8 mouse cellular contexts compared by ENCODE assay signal in genomic region chr7:45053931-45054510, GRCm38 (mm10). TPM values are rescaled to one million over a fixed set of nuclear protein-coding genes. Genes with fewer than 3 reads are reported as not detected.
A peak's percentile ranks its signal among the peaks of the same experiment; 100 is the strongest.
DNase-seq lines count a peak whose midpoint lies in the region; ATAC-seq and TF ChIP-seq lines count a peak whose summit lies in the region.

No protein-coding gene starts in this region.

- H3K9me3 ChIP-seq in heart, embryonic 10.5 days: no peaks in the 10 kb centered on the region
- H3K9me3 ChIP-seq in kidney, embryonic 16.5 days (ENCODE audit: low read length): no peaks in the 10 kb centered on the region

- peaks cover 24% of the 10 kb centered on the region for H3K36me3 ChIP-seq in heart, embryonic 10.5 days
- H3K36me3 ChIP-seq in kidney, embryonic 16.5 days (ENCODE audit: insufficient read depth, low read length): peaks cover 16% of the 10 kb centered on the region
- H3K36me3 ChIP-seq in liver, adult 2 months (ENCODE audit: control insufficient read depth, insufficient read depth, low read length): no peaks in the 10 kb centered on the region
- no peaks in the 10 kb centered on the region for H3K36me3 ChIP-seq in myocyte (ENCODE audit: control insufficient read depth, insufficient read depth)
- H3K36me3 ChIP-seq in splenic B cell, adult 2 months (ENCODE audit: control insufficient read depth, insufficient read depth, low read length, poor library complexity, severe bottlenecking): peaks cover 6% of the 10 kb centered on the region

- H3K4me2 ChIP-seq in kidney, embryonic 16.5 days (replicated peaks; ENCODE audit: low read depth, low read length): peak overlapping the region; percentile 98
- peak overlapping the region; percentile 96 for H3K4me2 ChIP-seq in myocyte (ENCODE audit: low read depth)

- peaks cover 6% of the 10 kb centered on the region; the same call in 1 of the 2 replicates for H3K79me2 ChIP-seq in liver, adult 2 months (ENCODE audit: control insufficient read depth, insufficient read depth, low read length)
- peaks cover 13% of the 10 kb centered on the region for H3K79me2 ChIP-seq in myocyte (ENCODE audit: control insufficient read depth, insufficient read depth)

- WGBS in heart, embryonic 10.5 days: under 1% methylated on average over 33 of the region's 33 CpGs
- WGBS in kidney, embryonic 16.5 days: 0% methylated on average over 32 of the region's 33 CpGs
- WGBS in liver, adult 2 months: 1% methylated on average over 33 of the region's 33 CpGs

- peaks cover 4% of the 10 kb centered on the region for H3K4me1 ChIP-seq in bone marrow macrophage, adult 2 months (ENCODE audit: control insufficient read depth, insufficient read depth, low read length)
- no peaks in the 10 kb centered on the region for H3K4me1 ChIP-seq in embryonic fibroblast, embryonic 13.5 days (ENCODE audit: control insufficient read depth, insufficient read depth, low read length)
- H3K4me1 ChIP-seq in heart, embryonic 10.5 days: peaks cover 50% of the 10 kb centered on the region
- H3K4me1 ChIP-seq in kidney, embryonic 16.5 days (ENCODE audit: insufficient read depth, low read length): peaks cover 18% of the 10 kb centered on the region
- peaks cover 10% of the 10 kb centered on the region for H3K4me1 ChIP-seq in liver, adult 2 months (ENCODE audit: control insufficient read depth, insufficient read depth, low read length)

- H3ac ChIP-seq in myocyte (ENCODE audit: control insufficient read depth, insufficient read length): peak overlapping the region; percentile 42

- ATAC-seq in kidney, embryonic 16.5 days (ENCODE audit: low FRiP score, low TSS enrichment): peak; percentile 97

- H3K9ac ChIP-seq in kidney, embryonic 16.5 days (replicated peaks; ENCODE audit: low read length): peak overlapping the region; percentile 95
- H3K9ac ChIP-seq in liver, adult 2 months (ENCODE audit: low read depth, low read length): peak overlapping the region; percentile 78

- DNase-seq in A20 (ENCODE audit: low read depth, low spot score): peak; percentile 99
- peak; percentile 100 for DNase-seq in heart, embryonic 10.5 days (ENCODE audit: low spot score)
- DNase-seq in liver, adult 2 months (ENCODE audit: extremely low read depth, low read depth, low spot score): peak; percentile 99
- DNase-seq in splenic B cell, adult 2 months (ENCODE audit: low read depth, low spot score): peak; percentile 97

- no peaks in the 10 kb centered on the region for H3K27me3 ChIP-seq in heart, embryonic 10.5 days (ENCODE audit: insufficient read depth, poor library complexity, severe bottlenecking)
- H3K27me3 ChIP-seq in kidney, embryonic 16.5 days (ENCODE audit: insufficient read depth, low read length): no peaks in the 10 kb centered on the region
- no peaks in the 10 kb centered on the region for H3K27me3 ChIP-seq in liver, adult 2 months (ENCODE audit: control insufficient read depth, insufficient read depth, low read length)
- H3K27me3 ChIP-seq in myocyte (ENCODE audit: control insufficient read depth, insufficient read depth, insufficient read length): no peaks in the 10 kb centered on the region
- H3K27me3 ChIP-seq in splenic B cell, adult 2 months (ENCODE audit: control insufficient read depth, insufficient read depth, low read length, poor library complexity, severe bottlenecking): no peaks in the 10 kb centered on the region

- H3K4me3 ChIP-seq in bone marrow macrophage, adult 2 months (ENCODE audit: insufficient read depth, low read length): peak overlapping the region; percentile 68
- H3K4me3 ChIP-seq in embryonic fibroblast, embryonic 13.5 days (ENCODE audit: insufficient read depth, low read length): peak overlapping the region; percentile 54
- peak overlapping the region; percentile 78 for H3K4me3 ChIP-seq in heart, embryonic 10.5 days
- H3K4me3 ChIP-seq in kidney, embryonic 16.5 days (ENCODE audit: low read length): peak overlapping the region; percentile 86
- H3K4me3 ChIP-seq in liver, adult 2 months (ENCODE audit: insufficient read depth, low read depth, low read length): peak overlapping the region; percentile 68
- peak overlapping the region; percentile 58 for H3K4me3 ChIP-seq in myocyte

- no peak for TF ChIP-seq CTCF in bone marrow macrophage, adult 2 months (IDR thresholded peaks at IDR 0.05; ENCODE audit: low read depth, low read length)
- no peak for TF ChIP-seq CTCF in embryonic fibroblast, embryonic 13.5 days (IDR thresholded peaks at IDR 0.05; ENCODE audit: borderline replicate concordance, insufficient read depth, low read length)
- no peak for TF ChIP-seq CTCF in liver, adult 2 months (IDR thresholded peaks at IDR 0.05; ENCODE audit: low read depth, low read length)

- peak overlapping the region; percentile 95 for H3K27ac ChIP-seq in bone marrow macrophage, adult 2 months (ENCODE audit: insufficient read depth, low read depth, low read length)
- H3K27ac ChIP-seq in embryonic fibroblast, embryonic 13.5 days (ENCODE audit: insufficient read depth, low read length): peak overlapping the region; percentile 93
- peak overlapping the region; percentile 99 for H3K27ac ChIP-seq in heart, embryonic 10.5 days
- H3K27ac ChIP-seq in kidney, embryonic 16.5 days (ENCODE audit: low read length): peak overlapping the region; percentile 100
- H3K27ac ChIP-seq in liver, adult 2 months (replicated peaks; ENCODE audit: insufficient read depth, low read depth, low read length): peak overlapping the region; percentile 84

- TF ChIP-seq POLR2A in bone marrow macrophage, adult 2 months (IDR thresholded peaks at IDR 0.05; ENCODE audit: borderline replicate concordance, low read depth, low read length): 0 out of 2 replicates have a peak, but pooled peaks have one; percentile 64
- TF ChIP-seq POLR2A in embryonic fibroblast, embryonic 13.5 days (IDR thresholded peaks at IDR 0.05; ENCODE audit: low read depth, low read length): peak; percentile 95
- peak; percentile 93 for TF ChIP-seq POLR2A in liver, adult 2 months (IDR thresholded peaks at IDR 0.05; ENCODE audit: extremely low read depth, insufficient read depth, low read length)
- TF ChIP-seq POLR2A in myocyte (IDR thresholded peaks at IDR 0.05; ENCODE audit: insufficient read length, low read depth): peak; percentile 82

TF ChIP-seq in myocyte, 11 proteins besides CTCF, POLR2A, EP300 and RAD21 (continues in another document):
- TF ChIP-seq POLR2AphosphoS2 (IDR thresholded peaks at IDR 0.05; ENCODE audit: insufficient read length, low read depth): peak; percentile 89
- no peak for TF ChIP-seq CEBPB (IDR thresholded peaks at IDR 0.05; ENCODE audit: insufficient read depth, poor library complexity, severe bottlenecking)
- TF ChIP-seq MYOG (IDR thresholded peaks at IDR 0.05; ENCODE audit: control insufficient read depth in 1 of 3, insufficient read depth in 1 of 3, insufficient read length in 2 of 3, low read depth in 2 of 3): no peak

RNA-seq across cellular contexts. Expression of gene Prr12, which starts 1.3 kb away (rescaled TPM):
- polyA plus RNA-seq in bone marrow macrophage, adult 2 months (2012; ENCODE audit: insufficient read depth, insufficient read length, missing spikeins): 19.3 and 22.5 TPM in 2 replicates
- polyA plus RNA-seq in embryonic fibroblast, embryonic 13.5 days (2011; ENCODE audit: insufficient read length, low read depth, missing spikeins): 15.4 and 16.9 TPM in 2 replicates
- 8.8 and 13.3 TPM in 2 replicates for polyA plus RNA-seq in heart, embryonic 10.5 days (2016; fragmentation: Nextera tagmentation; extraction: Ambion mirVana)
- 12.9 and 13.8 TPM in 2 replicates for polyA plus RNA-seq in kidney, embryonic 16.5 days (2015; fragmentation: Nextera tagmentation; extraction: Ambion mirVana)
- 1.2 and 1.7 TPM in 2 replicates for total RNA-seq in liver, adult 2 months (2014; rRNA removed)
- 2.7 and 3.7 TPM in 2 replicates for polyA plus RNA-seq in liver, adult 2 months (2012; rRNA removed)
- 10.2 TPM for polyA plus RNA-seq in myocyte (2012; fragmentation: generic; extraction: Trizol)

RNA-seq across cellular contexts. Expression of gene Nosip, which starts 8.2 kb away (rescaled TPM):
- 68.2 and 68.9 TPM in 2 replicates for polyA plus RNA-seq in bone marrow macrophage, adult 2 months (2012; ENCODE audit: insufficient read depth, insufficient read length, missing spikeins)
- polyA plus RNA-seq in embryonic fibroblast, embryonic 13.5 days (2011; ENCODE audit: insufficient read length, low read depth, missing spikeins): 33.0 and 38.0 TPM in 2 replicates
- polyA plus RNA-seq in heart, embryonic 10.5 days (2016; fragmentation: Nextera tagmentation; extraction: Ambion mirVana): 59.9 and 65.2 TPM in 2 replicates
- 85.2 and 86.3 TPM in 2 replicates for polyA plus RNA-seq in kidney, embryonic 16.5 days (2015; fragmentation: Nextera tagmentation; extraction: Ambion mirVana)
- 20.1 and 22.8 TPM in 2 replicates for total RNA-seq in liver, adult 2 months (2014; rRNA removed)
- polyA plus RNA-seq in liver, adult 2 months (2012; rRNA removed): 31.4 and 35.8 TPM in 2 replicates
- polyA plus RNA-seq in myocyte (2012; fragmentation: generic; extraction: Trizol): 66.1 TPM

RNA-seq across cellular contexts. Expression of gene Prrg2, which starts 8.5 kb away (rescaled TPM):
- 22.9 and 23.6 TPM in 2 replicates for polyA plus RNA-seq in bone marrow macrophage, adult 2 months (2012; ENCODE audit: insufficient read depth, insufficient read length, missing spikeins)
- 15.1 and 17.5 TPM in 2 replicates for polyA plus RNA-seq in embryonic fibroblast, embryonic 13.5 days (2011; ENCODE audit: insufficient read length, low read depth, missing spikeins)
- 15.0 and 16.8 TPM in 2 replicates for polyA plus RNA-seq in heart, embryonic 10.5 days (2016; fragmentation: Nextera tagmentation; extraction: Ambion mirVana)
- polyA plus RNA-seq in kidney, embryonic 16.5 days (2015; fragmentation: Nextera tagmentation; extraction: Ambion mirVana): 42.4 and 44.9 TPM in 2 replicates
- 26.1 and 32.8 TPM in 2 replicates for total RNA-seq in liver, adult 2 months (2014; rRNA removed)
- 74.1 and 83.8 TPM in 2 replicates for polyA plus RNA-seq in liver, adult 2 months (2012; rRNA removed)
- polyA plus RNA-seq in myocyte (2012; fragmentation: generic; extraction: Trizol): 12.9 TPM

RNA-seq across cellular contexts. Expression of gene Rras, which starts 36.3 kb away (rescaled TPM):
- polyA plus RNA-seq in bone marrow macrophage, adult 2 months (2012; ENCODE audit: insufficient read depth, insufficient read length, missing spikeins): 119 and 123 TPM in 2 replicates
- 83.0 and 116 TPM in 2 replicates for polyA plus RNA-seq in embryonic fibroblast, embryonic 13.5 days (2011; ENCODE audit: insufficient read length, low read depth, missing spikeins)
- polyA plus RNA-seq in heart, embryonic 10.5 days (2016; fragmentation: Nextera tagmentation; extraction: Ambion mirVana): 50.5 and 57.5 TPM in 2 replicates
- 42.9 and 44.1 TPM in 2 replicates for polyA plus RNA-seq in kidney, embryonic 16.5 days (2015; fragmentation: Nextera tagmentation; extraction: Ambion mirVana)
- 8.9 and 13.9 TPM in 2 replicates for total RNA-seq in liver, adult 2 months (2014; rRNA removed)
- 53.4 and 54.9 TPM in 2 replicates for polyA plus RNA-seq in liver, adult 2 months (2012; rRNA removed)
- polyA plus RNA-seq in myocyte (2012; fragmentation: generic; extraction: Trizol): 127 TPM

RNA-seq across cellular contexts. Expression of gene Scaf1, which starts 37.9 kb away (rescaled TPM):
- polyA plus RNA-seq in bone marrow macrophage, adult 2 months (2012; ENCODE audit: insufficient read depth, insufficient read length, missing spikeins): 44.3 and 47.3 TPM in 2 replicates
- 75.4 and 79.8 TPM in 2 replicates for polyA plus RNA-seq in embryonic fibroblast, embryonic 13.5 days (2011; ENCODE audit: insufficient read length, low read depth, missing spikeins)
- polyA plus RNA-seq in heart, embryonic 10.5 days (2016; fragmentation: Nextera tagmentation; extraction: Ambion mirVana): 40.5 and 41.0 TPM in 2 replicates
- polyA plus RNA-seq in kidney, embryonic 16.5 days (2015; fragmentation: Nextera tagmentation; extraction: Ambion mirVana): 30.6 and 36.4 TPM in 2 replicates
- total RNA-seq in liver, adult 2 months (2014; rRNA removed): 4.4 and 9.7 TPM in 2 replicates
- polyA plus RNA-seq in liver, adult 2 months (2012; rRNA removed): 25.7 and 31.8 TPM in 2 replicates
- 56.7 TPM for polyA plus RNA-seq in myocyte (2012; fragmentation: generic; extraction: Trizol)

Comparison
In these comparisons a context has a peak if more than half of its experiments do, and no peak if none do; other contexts are left out.
1. Peak in every context shown above with its lines: DNase-seq, ATAC-seq, H3K4me3 ChIP-seq and H3K27ac ChIP-seq.